Mouse (Mus musculus): ENCODE data around the gene Lrrfip1.
A peak's percentile ranks its signal among the peaks of the same experiment; 100 is the strongest.

Lrrfip1 gene

GRCm38 (mm10) chr1:91077980-91078379 lies 79.4 kb downstream of the Lrrfip1 start:
- DNase-seq (ENCODE audit: low read depth in 1 of 2, low spot score in 2 of 2): no peak

DNA sequence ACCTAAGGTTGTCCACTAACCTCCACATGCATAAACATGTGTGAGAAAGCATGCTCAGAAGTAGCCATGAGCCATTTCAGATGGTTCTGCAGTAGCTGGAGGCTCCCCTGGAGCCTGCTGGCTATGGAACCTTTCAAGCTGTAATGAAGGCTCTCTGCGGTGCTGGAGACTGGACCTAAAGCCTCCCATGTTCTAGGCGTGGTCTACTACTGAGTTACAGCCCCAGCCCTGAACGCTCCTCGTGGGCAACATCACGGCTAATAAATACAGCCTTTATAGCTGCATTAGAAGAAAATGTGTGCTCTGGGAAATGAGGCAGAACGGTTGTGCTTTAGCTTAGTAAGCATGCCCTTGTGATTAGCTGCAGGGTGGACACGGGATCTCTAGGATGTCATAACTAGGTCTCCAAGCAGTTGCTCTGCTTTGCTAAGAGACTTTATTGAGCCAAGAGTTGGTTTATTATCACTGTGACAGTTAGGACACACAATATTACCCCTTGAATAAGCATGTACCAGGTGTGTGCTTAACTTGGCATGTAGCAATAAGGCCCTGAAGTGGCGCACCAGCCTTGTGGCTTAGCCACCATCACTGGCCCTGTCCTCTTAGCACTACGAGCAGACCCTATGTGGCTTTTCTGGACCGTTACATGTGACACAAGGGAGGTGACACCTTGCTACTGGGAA lies 81.3 kb downstream of the Lrrfip1 start:
- DNase-seq (ENCODE audit: low read depth in 1 of 2, low spot score in 2 of 2): no peak

GRCm38 (mm10) chr1:91080423-91080749 lies 81.8 kb downstream of the Lrrfip1 start:
- DNase-seq (ENCODE audit: low read depth in 1 of 2, low spot score in 2 of 2): peak; percentile 81 to 91

GRCm38 (mm10) chr1:91084374-91084773 lies 85.8 kb downstream of the Lrrfip1 start:
- no peak for DNase-seq (ENCODE audit: low read depth in 1 of 2, low spot score in 2 of 2)

GRCm38 (mm10) chr1:91085009-91085408 lies 86.5 kb downstream of the Lrrfip1 start:
- DNase-seq (ENCODE audit: low read depth in 1 of 2, low spot score in 2 of 2): no peak

GRCm38 (mm10) chr1:91085686-91086085 lies 87.1 kb downstream of the Lrrfip1 start:
- no peak for DNase-seq (ENCODE audit: low read depth in 1 of 2, low spot score in 2 of 2)

DNA sequence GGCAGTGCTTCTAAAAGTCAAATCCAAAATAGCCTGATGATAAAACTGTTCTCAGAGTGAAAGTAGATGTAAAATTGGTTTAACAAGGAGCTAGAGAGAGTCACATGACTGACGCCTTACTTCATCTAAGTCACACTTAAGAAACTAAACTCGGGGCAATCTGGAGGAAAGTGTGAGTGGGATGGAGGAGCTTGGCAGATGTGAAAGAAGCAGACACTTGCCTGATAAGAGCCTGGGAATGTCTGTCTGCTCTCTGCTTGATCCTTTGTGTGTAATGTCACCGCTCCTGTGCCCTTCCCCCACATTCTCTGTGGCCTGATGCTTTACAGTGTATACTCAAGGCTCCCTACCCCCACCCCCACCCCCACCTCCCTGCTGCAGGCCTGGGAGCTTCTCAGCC lies 87.8 kb downstream of the Lrrfip1 start:
- no peak for DNase-seq (ENCODE audit: low read depth in 1 of 2, low spot score in 2 of 2)

GRCm38 (mm10) chr1:91086748-91087147 lies 88.2 kb downstream of the Lrrfip1 start:
- no peak for DNase-seq (ENCODE audit: low read depth in 1 of 2, low spot score in 2 of 2)

DNA sequence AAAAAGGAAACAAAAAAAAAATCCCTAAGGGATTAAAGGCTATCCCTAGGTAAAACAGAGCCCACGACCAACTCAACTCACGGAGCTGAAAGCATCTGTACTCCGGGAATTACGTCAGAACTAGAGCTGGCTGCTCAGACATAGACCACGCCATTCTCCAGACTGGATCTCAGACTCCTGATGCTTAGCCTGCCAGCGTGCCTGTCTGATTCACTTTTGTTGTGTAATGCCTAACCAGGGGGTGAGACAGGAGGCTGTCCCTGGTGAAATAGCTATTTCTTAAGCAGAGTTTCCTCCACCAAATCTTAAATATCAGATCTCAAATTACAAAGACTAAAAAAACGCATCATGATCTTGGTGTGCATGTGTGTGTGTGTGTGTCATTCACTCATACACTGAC lies 89.5 kb downstream of the Lrrfip1 start:
- no peak for DNase-seq (ENCODE audit: low read depth in 1 of 2, low spot score in 2 of 2)

GRCm38 (mm10) chr1:91088941-91089340 lies 90.4 kb downstream of the Lrrfip1 start:
- no peak for DNase-seq (ENCODE audit: low read depth in 1 of 2, low spot score in 2 of 2)

- no peak for DNase-seq (ENCODE audit: low read depth in 1 of 2, low spot score in 2 of 2)
Measured at GRCm38 (mm10) chr1:91090456-91090855, 91.9 kb downstream of the Lrrfip1 start.

DNA sequence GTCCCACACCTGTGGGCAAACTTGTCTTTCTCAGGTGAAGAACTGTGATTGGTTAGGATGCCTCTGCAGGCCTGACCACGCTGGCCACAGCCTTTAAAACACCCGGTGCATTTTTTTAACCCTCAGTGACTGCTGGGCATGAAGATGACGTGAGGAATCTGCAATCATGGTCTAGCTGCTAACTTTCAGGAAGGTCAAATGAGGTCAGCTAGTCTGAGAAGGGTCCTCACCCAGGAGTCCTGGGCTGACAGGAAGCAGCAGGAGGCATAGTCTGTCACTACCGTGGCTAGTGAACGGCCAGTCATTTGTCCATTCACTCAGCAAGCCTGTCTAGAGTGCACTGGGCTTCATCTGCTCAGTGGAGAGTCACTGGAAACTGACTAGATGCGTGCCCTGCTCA lies 93.9 kb downstream of the Lrrfip1 start:
- no peak for DNase-seq (ENCODE audit: low read depth in 1 of 2, low spot score in 2 of 2)

DNA sequence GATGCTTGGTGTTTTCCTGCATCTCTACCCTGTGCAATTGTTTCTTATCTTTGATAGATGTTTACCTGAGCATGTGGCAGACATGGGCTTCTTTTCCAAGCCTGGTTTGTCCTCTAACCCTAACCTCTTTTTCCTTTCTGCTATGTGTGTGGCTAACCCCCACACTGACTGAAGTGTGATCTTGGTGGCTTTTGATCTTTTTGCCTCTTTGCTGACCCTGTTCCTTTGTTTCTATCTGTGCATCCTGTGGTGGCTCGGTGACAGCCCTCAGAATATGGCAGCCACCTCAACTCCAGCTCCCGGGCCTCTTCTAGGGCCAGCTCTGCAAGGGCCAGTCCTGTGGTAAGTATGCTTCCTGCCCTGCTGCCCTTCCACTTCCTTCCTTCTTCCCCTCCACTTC lies 94.8 kb downstream of the Lrrfip1 start:
- no peak for DNase-seq (ENCODE audit: low read depth in 1 of 2, low spot score in 2 of 2)

GRCm38 (mm10) chr1:91094001-91094400 lies 95.5 kb downstream of the Lrrfip1 start:
- DNase-seq (ENCODE audit: low read depth in 1 of 2, low spot score in 2 of 2): no peak

DNA sequence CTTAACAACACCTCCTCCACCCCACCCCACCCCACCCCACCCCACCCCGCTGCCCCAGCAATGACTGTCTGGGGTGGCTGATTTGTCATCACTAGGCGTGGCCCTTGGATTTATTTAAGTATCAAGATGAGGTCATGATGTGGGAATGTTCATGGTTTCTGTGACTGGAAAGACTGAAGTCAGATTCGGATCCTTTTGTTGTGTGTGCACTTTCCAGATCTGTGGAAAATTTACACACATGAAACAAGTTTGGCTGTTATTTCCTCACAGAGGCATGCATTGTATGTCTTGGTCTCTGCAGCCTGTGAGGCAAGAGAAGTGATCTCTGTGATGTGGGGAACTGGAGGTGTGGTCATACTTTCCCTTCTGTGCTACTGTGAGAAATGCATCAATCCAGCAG lies 96.7 kb downstream of the Lrrfip1 start:
- DNase-seq (ENCODE audit: low read depth in 1 of 2, low spot score in 2 of 2): no peak

GRCm38 (mm10) chr1:91095853-91096252 lies 97.3 kb downstream of the Lrrfip1 start:
- no peak for DNase-seq (ENCODE audit: low read depth in 1 of 2, low spot score in 2 of 2)

GRCm38 (mm10) chr1:91096490-91096889 lies 98.0 kb downstream of the Lrrfip1 start:
- no peak for DNase-seq (ENCODE audit: low read depth in 1 of 2, low spot score in 2 of 2)

GRCm38 (mm10) chr1:91097283-91097834 lies 98.8 kb downstream of the Lrrfip1 start:
- no peak for DNase-seq (ENCODE audit: low read depth in 1 of 2, low spot score in 2 of 2)

GRCm38 (mm10) chr1:91098887-91099286 lies 100.3 kb downstream of the Lrrfip1 start:
- DNase-seq (ENCODE audit: low read depth in 1 of 2, low spot score in 2 of 2): peak; percentile 23 to 70

DNA sequence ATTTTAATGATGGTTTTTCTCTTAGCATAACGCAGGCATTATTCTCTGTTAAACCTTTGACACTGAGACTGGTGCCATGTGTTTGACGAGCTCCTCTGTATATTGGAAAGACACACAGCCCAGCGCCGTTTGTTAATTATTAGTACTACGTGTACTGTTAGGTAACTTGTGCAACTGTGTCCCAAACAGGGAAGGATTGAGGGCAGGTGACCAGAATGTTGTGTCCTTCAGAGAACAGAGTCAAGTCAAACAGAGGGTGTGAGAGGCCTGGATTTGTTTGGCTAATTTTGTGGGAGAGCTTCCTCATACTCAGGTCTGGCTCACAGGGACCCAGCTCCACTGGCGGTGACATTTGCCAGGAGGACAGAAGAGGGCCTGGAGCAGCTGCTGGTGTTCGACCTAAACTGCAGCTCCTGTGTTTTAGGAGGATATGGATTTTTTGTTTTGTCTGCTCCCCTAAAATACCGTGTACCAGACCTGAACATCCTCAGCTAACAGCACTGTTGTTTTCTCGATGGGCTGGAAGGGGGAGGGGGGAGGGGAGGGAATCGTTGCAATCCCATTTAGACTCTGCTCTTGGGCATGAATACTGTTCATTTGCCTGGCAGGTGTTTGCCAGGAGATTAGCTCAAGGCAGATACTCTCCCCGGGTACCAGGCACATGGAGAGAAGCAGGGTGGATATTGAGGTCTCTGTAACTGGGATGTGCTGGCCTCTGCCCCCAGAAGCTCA lies 103.3 kb downstream of the Lrrfip1 start:
- DNase-seq (ENCODE audit: low read depth in 1 of 2, low spot score in 2 of 2): no peak

GRCm38 (mm10) chr1:91103366-91103983 lies 104.9 kb downstream of the Lrrfip1 start:
- DNase-seq (ENCODE audit: low read depth in 1 of 2, low spot score in 2 of 2): no peak

GRCm38 (mm10) chr1:91107548-91107947 lies 109.0 kb downstream of the Lrrfip1 start:
- no peak for DNase-seq (ENCODE audit: low read depth in 1 of 2, low spot score in 2 of 2)
